Mouse (Mus musculus): ENCODE results near the gene I830077J02Rik.

Gene I830077J02Rik

DNA sequence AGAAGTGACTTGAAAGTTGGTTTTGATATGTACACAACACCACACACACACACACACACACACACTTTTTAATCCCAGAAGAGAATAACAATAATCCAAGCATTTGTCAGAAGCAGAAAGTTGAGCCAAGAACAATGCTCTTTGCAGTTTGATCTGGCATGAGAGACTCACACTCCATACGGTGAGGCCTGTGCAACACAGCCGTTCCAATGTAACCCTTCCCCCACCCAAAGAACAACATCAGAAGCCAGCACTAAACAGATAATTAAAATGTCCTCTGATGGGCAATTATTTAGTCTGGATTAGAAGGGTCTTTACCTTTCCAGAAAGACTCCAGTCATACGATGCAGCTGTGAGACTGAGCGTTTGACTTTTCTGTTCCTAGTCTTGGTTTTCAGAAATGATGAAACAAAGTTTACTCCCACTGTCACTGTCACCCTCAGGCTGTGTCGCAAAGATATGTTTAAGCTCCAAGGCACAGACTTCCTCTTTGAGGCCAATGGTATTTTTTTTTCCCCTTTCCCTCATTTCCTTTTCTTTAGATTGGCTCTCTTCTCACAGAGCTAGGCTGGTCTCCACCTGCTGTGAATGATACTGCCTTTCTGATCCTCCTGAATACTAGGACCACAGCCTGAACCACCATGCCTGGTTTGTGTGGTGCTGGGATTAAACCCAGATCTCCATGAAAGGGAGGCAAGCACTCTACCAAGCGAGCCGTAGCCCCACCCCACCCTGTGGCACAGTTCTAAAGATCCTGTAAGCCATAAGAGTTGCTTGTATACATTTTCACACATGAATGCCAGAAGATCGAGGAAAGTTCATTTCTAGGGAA is at the start of gene I830077J02Rik:
Gene I830077J02Rik, minus strand, starts transcription at position 425 of the 832 bp plus-strand sequence.
- no peak for TF ChIP-seq GATA4 (IDR thresholded peaks at IDR 0.05; ENCODE audit: insufficient replicate concordance, low read length)

DNA sequence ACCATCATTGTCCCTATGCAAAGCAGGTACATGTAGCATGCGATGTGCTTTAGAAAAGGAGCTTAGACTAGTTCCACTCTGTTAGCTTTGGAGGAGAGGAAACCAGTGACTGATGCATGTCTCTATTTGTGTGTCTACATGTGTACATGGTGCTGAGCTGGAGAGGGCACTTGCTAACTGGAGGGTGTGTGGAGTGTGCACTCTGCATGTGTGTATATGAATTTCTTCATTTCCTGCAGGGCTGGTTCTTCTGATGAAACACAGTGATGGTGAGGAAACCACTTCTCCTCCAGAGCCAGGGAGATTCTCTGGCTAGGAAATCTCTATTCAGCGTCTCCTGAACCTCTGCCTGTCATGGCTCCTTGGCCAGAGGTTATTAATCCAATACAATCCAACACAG is 41.7 kb upstream of the I830077J02Rik start:
- TF ChIP-seq GATA4 (IDR thresholded peaks at IDR 0.05; ENCODE audit: insufficient replicate concordance, low read length), result no peak

DNA sequence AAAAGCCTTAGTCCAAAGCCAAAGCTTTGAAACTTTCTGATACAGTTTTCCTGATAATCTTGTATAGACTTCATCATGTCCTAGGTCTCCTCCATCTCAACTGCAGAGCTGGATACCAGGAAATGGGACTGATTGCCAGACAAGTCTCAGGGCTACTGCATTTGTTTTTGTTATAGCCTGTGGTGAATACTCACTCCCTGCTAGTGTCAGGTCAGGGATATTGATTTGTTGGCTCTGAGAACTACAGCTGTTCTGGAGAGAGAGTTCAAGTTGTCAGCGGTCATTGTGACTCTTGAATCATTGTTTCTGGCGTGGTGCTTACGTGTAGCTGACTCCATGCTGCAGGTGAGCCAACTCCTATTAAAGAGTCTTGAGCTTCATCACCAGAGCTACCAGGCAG is 40.9 kb upstream of the I830077J02Rik start, which contains the start of gene Ovgp1:
Gene Ovgp1, plus strand, starts transcription at position 301 of the 400 bp plus-strand sequence.
- TF ChIP-seq GATA4 (IDR thresholded peaks at IDR 0.05; ENCODE audit: insufficient replicate concordance, low read length), result no peak

DNA sequence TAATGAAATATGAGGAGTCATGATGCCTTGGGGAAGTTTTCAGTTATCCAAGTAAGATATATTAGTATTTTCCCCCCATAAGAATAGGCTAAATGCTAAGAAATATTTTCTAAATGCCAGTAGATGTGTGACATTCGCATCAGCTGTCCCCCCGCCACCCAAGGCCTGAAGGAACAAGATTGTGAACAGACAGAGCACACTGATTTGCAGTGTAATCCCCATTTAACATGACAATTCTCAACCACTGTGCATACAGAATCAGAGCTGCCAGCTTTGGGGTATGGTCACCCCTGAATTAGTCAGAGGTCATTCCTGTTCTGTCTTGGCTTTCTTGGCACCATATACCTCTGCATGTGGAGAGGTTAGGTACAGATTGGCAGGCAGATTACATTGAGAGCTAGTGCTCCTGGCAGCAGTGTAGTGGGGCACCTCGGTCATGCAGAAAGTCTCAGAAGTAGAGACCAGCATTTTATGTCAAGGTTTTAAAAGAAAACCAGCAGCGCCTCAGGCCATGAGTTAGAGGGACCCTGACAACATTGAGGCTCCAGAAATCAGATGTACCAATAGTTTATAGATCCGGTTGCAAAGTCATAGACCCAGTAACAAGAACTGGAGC is 39.5 kb upstream of the I830077J02Rik start:
- TF ChIP-seq GATA4 (IDR thresholded peaks at IDR 0.05; ENCODE audit: insufficient replicate concordance, low read length), result no peak

DNA sequence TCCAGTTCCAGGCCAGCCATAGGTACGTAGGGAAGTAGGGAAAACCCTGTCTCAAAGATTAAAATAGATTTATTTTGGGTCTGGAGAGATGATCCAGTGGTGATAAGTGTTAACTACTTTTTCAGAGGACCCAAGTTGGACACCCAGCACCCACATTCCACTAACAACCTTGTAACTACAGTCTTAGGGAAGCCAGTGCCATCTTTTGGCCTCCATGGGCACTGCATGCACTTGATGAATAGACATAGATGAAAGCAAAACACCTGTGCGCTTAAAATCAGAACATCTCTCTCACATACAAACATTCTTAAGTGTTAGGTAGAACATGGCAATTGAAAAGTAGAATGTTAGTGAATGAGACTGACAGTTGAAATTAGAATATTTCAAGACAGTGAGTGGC is 28.2 kb upstream of the I830077J02Rik start:
- TF ChIP-seq GATA4 (IDR thresholded peaks at IDR 0.05; ENCODE audit: insufficient replicate concordance, low read length), result no peak

DNA sequence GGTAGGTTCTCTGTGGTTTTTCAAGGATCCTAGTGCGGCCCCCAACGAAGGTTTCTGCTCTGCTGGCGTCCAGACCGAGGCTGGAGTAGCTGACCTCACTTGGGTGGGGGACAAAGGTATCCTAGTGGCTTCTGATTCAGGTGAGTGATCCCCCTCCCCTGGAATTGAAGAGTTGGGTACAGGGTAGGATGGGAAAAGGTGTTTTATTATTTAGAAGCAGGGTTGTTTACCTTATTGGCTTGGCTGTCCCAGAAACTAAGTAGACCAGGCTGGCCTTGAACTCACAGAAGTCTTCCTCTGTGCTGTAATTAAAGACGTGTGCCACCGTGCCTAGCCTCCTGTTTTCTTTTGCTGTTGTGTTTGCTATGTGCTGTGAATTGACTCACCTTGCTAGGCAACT is 27.5 kb upstream of the I830077J02Rik start, which contains the start of gene Atp5f1:
Gene Atp5f1, minus strand, starts transcription at position 101 of the 400 bp plus-strand sequence.
- no peak for TF ChIP-seq GATA4 (IDR thresholded peaks at IDR 0.05; ENCODE audit: insufficient replicate concordance, low read length)

DNA sequence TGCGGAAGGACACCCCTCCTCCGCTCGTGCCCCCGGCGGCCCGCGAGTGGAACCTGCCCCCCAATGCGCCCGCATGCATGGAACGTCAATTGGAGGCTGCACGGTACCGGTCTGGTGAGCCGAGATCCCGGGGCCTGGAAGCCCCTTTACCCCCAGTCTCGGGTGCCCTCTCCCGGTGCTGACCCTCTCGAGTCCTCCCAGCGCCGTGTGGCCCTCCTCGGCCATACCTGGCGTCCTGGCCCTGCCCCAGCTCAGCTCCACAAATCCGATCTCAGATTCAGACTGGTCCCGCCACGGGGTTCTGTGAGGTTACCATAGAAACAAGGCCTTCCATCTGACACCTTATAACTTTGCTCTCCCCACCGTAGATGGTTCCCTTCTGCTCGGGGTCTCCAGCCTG is 27.1 kb upstream of the I830077J02Rik start:
- TF ChIP-seq GATA4 (IDR thresholded peaks at IDR 0.05; ENCODE audit: insufficient replicate concordance, low read length), result no peak

DNA sequence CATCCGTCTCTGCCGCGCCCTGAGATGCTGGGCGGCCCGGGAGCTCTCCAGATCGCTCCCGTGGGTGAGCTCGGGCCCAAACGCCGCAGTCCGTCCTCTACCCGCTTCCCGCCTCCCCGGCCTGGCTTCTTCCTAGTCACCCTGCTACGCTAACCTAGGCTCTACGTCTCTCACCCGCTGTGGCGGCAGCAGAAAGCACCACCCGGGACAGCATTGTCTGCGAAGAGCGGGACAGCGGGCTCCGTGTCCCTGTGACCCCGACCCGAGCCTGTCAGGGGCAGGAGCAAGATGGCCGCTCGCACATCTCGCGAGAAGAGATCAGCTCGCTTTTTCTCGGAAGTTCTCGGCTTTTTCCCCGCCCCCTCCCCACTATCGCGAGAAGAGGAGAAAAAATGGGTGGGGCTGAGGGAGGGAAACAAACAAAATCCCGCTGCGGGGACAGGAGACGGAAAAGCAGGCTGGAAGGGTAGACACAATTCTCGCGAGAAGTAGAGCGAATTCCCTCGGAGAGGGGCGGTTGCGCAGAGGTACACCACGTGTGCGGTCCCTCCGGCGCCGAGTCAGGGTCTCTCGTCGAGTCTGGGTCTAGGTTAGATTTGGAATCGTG is 26.6 kb upstream of the I830077J02Rik start, which contains the start of gene Wdr77:
Gene Wdr77, plus strand, starts transcription at position 396 of the 607 bp plus-strand sequence.
- no peak for TF ChIP-seq GATA4 (IDR thresholded peaks at IDR 0.05; ENCODE audit: insufficient replicate concordance, low read length)

DNA sequence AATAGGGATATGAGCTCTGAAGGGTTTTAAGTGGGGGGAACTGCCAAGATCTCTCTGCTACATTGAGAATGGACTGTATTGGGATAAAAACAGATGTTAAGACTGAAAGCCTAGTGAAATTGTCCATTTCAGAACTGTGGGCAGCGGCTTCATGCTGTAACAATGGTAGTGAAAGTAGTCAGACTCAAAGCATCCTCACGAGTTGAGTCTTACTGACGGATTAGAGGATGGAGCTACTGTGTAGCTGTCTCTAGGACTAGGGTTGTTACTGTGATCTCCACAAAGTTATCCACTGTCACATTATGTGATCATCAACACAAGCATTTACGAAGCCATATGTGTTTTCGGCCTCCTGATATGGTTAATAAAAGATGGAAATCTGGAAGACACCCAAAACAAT is 25.7 kb upstream of the I830077J02Rik start:
- no peak for TF ChIP-seq GATA4 (IDR thresholded peaks at IDR 0.05; ENCODE audit: insufficient replicate concordance, low read length)

DNA sequence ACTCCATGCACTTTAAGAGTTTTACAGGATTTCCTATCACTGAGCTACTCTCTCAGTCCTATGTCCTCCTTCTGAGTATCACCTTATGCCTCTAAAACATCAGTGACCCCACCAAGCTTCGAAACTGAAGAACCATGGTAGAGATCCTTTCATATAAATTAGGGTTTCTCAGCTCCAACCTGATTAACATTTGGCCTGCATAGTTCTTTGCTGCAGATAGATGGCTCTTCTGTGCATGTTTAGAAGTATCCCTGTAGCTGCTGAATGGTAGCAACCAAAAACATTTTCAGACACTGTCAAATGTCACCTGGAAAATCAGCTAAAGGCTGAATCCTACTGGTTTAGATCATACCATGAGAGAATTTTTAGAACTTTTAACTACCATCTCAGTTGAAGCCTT is 24.8 kb upstream of the I830077J02Rik start:
- TF ChIP-seq GATA4 (IDR thresholded peaks at IDR 0.05; ENCODE audit: insufficient replicate concordance, low read length), result no peak

DNA sequence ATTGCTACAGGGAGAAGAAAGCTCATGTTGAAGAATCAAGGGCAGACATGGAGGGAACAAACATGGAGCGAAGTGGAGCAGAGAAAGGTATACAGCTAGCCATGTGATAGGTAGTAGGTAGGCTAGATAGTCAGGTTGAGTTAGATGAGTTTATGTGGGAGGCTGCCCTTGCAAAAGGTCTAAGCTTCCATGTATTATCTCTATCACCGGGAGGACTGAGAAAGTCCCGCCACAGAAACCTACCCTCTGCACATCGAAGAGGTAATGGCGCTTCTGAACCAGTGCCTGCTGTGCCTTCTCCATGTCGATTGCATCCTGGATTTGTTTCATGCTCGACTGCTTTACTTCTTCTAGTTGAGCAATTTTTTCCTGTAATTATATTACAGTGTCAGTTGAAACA is 18.9 kb upstream of the I830077J02Rik start:
- TF ChIP-seq GATA4 (IDR thresholded peaks at IDR 0.05; ENCODE audit: insufficient replicate concordance, low read length), result no peak

DNA sequence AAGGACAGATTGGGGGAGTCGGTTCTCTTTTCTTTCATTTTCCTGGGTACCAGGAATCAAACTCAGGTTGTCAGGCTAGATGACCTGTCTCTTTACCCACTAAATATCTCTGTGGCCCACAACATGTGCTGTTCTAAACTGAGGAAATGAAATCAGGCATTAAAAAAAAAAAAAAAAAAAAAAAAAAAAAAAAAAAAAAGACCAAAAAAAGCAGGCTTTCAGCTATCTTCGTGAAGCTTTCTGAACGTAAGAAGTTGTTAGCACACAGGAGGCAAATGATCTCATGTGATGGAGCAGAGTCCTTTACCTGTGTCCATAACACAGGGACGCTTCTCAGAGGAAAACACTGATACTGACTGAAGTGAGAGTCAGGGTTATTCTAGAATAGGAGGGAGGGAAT is 3.6 kb upstream of the I830077J02Rik start:
- TF ChIP-seq GATA4 (IDR thresholded peaks at IDR 0.05; ENCODE audit: insufficient replicate concordance, low read length), result no peak

DNA sequence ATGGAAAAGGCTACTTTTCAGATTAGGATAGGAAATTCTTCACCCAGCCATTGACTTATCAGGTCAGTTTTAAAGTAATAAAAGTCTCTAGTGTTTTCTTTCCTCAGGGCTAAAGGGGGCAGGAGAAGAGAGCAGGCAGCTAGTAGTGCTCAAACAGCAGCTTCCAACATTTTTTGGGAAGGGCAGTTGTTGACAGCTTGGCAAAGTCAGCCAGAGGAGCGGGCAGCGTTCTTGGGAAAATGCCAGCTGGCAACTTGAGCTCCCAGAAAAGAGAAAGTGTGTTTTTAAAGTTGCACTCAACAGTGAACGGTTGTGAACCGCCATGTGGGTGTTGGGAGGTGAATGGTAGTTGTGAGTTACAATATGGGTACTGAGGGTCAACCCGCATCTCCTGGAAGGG is 2.6 kb upstream of the I830077J02Rik start:
- no peak for TF ChIP-seq GATA4 (IDR thresholded peaks at IDR 0.05; ENCODE audit: insufficient replicate concordance, low read length)

DNA sequence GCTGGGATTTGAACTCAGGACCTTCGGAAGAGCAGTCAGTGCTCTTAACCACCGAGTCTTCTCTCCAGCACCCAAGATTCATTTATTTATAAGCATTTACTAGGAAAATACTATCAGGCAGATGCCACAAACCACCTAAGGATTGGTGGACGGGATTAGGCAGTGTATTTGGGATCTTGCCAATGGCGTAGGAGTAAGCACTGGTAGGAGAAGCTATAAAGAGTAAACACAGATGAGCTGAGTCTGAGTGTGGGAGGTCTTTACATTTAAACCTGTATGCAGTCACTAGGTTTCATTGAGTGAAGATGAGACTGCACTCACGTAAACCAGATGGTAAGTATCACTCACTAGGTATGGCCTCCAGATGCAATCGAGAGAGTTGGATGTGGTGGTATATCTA is 1.5 kb upstream of the I830077J02Rik start:
- TF ChIP-seq GATA4 (IDR thresholded peaks at IDR 0.05; ENCODE audit: insufficient replicate concordance, low read length), result no peak

DNA sequence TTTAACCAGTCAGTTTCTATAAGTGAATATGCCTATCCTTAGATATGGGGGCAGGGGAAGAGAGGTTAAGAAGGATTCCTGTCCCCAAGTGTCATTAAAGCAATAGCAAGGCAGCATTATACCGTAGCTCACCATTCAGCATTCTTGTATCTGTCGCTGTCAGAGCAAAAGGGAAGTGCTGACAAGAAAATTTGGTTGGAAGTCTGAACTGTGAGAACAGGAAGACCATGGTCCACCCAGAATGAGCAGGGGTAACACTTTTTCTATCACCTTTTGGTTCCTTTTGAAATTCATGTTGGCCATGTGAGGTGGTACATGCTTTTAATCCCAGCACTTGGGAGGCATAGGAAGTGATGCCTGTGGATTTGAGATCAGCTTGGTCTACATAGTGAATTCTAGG is 1.4 kb downstream of the I830077J02Rik start:
- TF ChIP-seq GATA4 (IDR thresholded peaks at IDR 0.05; ENCODE audit: insufficient replicate concordance, low read length), result no peak

DNA sequence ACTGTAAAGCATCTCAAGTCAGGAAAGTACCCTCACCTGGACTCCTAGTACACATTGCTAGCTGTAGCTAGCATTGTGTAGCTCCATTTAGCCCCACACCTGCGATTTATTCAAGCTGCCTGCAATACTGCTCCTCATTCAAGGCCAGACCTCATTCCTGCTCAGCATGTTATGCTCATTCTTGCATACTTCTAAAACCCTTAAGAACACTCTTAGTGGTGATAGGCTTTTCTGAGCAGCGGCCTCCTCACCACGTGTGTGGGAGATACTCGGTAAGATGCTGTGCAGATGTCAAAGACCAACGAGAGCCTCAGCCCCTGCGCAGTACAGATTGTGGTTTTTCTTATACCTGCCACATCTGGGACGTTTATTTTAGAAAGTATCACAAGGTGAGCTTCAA is 2.6 kb downstream of the I830077J02Rik start:
- no peak for TF ChIP-seq GATA4 (IDR thresholded peaks at IDR 0.05; ENCODE audit: insufficient replicate concordance, low read length)
